Mouse (Mus musculus): Measurements from ENCODE around the gene Rnf213.

Rnf213 gene

DNA sequence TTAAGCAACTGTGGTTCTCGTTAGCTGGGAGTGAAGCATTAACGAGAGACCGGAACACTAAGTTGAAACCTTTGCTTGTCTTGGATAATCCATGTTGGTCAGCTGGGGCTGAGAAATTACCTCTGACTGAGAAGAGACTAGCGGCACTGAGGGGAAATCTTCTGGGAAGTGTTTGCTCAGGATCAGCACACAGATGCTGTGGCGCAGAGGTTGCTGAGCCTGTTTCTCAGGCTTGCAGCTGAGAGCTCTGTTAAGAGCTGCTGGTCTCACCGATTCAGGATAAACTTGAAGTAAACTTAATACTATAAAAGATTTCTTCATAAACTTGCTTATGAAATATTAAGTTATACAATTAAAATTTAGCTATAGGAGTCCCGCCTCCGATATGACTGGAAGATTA is 45.9 kb downstream of the Rnf213 start:
- no peak for DNase-seq

GRCm38 (mm10) chr11:119442199-119442598 is 49.3 kb downstream of the Rnf213 start:
- DNase-seq = no peak

- no peak for DNase-seq
Measured at GRCm38 (mm10) chr11:119443442-119443841, 50.5 kb downstream of the Rnf213 start.

DNA sequence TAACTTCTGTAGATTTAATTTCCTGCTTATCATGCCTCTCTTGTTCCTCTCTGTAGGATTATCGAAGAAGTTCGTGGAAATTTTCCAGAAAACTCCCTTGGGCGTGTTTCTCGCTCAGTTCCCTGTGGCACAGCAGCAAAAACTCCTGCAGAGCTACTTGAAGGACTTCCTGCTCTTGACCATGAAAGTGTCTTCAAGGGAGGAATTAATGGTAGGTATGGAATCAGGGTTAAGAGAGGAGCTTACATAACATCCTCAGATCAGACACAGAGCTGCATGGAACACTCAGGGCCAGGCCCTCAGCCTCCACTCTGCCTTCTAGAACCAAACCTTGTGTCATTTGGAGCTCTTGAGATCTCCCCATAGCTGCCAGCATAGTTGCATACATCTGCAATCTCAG is 63.2 kb downstream of the Rnf213 start:
- DNase-seq = no peak

DNA sequence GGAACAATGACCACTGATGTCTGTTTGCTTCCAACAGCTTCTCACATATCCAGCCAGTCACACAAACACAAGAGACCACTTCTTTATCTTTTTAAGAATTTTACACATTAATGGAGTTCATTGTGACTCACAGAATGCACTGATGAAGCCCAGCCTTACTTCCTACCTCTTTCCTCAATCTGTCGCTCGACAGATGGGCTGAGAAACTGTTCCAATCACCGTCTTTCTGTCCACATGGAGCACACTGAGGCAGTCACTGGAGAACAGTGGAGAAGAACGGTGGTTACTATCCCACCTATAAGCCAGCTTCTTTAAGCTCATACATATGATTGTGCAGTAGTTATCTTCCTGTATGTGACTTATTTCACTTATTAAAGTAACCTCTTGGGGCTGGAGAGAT is 85.0 kb downstream of the Rnf213 start:
- no peak for DNase-seq

- peak; percentile 92 for DNase-seq
Measured at GRCm38 (mm10) chr11:119490861-119491689, 98.2 kb downstream of the Rnf213 start, which contains the start of gene Endov. Endov (plus strand) TSS chr11:119491347.

DNA sequence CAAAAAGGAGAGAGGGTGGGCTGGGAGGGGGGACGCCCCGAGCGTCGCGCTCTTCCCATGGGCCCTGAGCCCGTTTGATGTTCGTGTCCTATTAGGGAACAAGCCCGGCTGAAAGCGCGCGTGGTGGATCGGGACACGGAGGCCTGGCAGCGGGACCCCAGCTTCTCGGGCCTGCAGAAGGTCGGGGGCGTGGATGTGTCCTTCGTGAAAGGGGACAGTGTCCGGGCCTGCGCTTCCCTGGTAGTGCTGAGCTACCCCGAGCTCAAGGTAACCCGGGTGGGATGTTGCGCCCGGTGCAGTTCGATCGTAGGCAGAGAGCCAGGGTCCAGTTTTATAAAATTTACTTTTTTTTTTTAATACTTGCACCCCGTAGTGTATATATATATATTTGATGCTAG is 98.8 kb downstream of the Rnf213 start:
- no peak for DNase-seq

GRCm38 (mm10) chr11:119492830-119493229 is 99.9 kb downstream of the Rnf213 start:
- no peak for DNase-seq

GRCm38 (mm10) chr11:119493516-119493915 is 100.6 kb downstream of the Rnf213 start:
- no peak for DNase-seq

- no peak for DNase-seq
Measured at GRCm38 (mm10) chr11:119496147-119496546, 103.2 kb downstream of the Rnf213 start.

DNA sequence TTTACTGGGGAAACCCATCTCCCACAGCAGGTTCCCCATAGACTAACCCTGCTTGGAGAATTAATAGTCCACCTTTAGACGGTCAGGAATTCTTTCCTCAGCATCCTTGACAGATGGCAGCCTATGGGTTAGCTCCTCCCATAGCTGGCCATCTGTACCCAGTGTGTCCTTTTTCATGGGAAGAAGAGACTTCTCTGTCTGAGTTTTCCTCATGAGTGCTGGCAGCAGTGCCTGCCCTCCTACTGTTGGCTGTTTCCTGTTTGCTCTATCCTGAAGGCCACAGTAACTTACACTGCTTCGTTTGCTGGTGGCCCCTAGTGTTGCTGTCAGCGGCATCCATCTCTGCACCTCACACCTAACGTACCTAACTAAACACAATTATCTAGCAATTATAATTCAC is 104.6 kb downstream of the Rnf213 start:
- DNase-seq = no peak

GRCm38 (mm10) chr11:119499297-119499696 is 106.4 kb downstream of the Rnf213 start:
- no peak for DNase-seq

- DNase-seq = no peak
Measured at GRCm38 (mm10) chr11:119500011-119500410, 107.1 kb downstream of the Rnf213 start.

DNA sequence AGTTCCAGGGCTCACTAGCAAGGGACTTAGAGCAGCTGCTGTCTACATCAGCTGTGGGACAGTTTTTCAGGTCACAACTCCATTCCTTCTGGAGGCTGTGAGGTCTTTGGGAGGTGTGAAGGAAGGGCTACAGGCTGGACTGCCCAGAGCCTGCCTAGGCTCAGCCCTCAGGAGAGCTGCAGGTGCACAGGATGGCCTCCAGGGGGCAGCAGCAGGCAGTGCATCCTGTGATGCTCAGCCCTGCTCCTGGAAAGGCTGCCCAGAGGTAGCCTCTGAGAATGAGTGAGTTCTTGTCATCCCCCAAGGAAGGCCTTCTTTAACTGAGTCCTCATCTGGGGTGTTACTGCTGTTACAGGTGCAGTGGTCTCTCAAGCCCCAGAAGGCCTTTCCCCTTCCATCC is 110.8 kb downstream of the Rnf213 start:
- DNase-seq = peak; percentile 23 to 30

- DNase-seq = no peak
Measured at GRCm38 (mm10) chr11:119506386-119506785, 113.5 kb downstream of the Rnf213 start.

- DNase-seq = no peak
Measured at GRCm38 (mm10) chr11:119507772-119508171, 114.9 kb downstream of the Rnf213 start.

GRCm38 (mm10) chr11:119509165-119509776 is 116.4 kb downstream of the Rnf213 start:
- DNase-seq = no peak

- no peak for DNase-seq
Measured at GRCm38 (mm10) chr11:119513038-119513659, 120.2 kb downstream of the Rnf213 start.

GRCm38 (mm10) chr11:119514108-119514860 is 121.4 kb downstream of the Rnf213 start:
- no peak for DNase-seq

GRCm38 (mm10) chr11:119514967-119515636 is 122.2 kb downstream of the Rnf213 start:
- DNase-seq = no peak

- no peak for DNase-seq
Measured at GRCm38 (mm10) chr11:119515823-119516676, 123.2 kb downstream of the Rnf213 start.
